In the genomic region with DNA sequence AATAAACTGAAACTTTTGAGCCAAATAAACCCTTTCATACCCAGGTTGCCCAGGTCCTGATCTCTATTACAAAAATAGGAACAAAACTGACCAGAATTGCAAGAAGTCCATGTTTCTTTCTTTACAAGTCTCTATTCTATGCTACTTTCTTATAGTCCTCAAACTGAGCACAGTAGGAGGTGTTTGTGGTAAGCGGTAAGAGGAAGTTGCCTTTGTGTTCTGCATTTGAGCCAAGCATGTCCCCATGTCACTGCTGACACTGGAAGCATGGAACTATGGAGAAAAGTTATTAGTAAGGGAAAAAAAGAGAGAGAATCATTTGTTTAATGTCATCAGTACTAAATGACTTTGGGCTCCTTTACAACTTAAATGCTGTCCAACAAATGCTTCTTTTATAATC, we compare ENCODE assay signal across 24 mouse cellular contexts.
DNase-seq lines count a peak whose midpoint lies in the region; ATAC-seq and TF ChIP-seq lines count a peak whose summit lies in the region.
"Had no signal": no experiment of that assay in that cellular context is flagged by ENCODE, and none has a peak within 500 bp of the region (broad histone marks: within the 10 kb centered on the region; RNA-seq: fewer than 3 reads in every experiment).

No protein-coding gene starts in this region.

- H3K36me3 ChIP-seq in MEL (ENCODE audit: control insufficient read depth in 1 of 2, insufficient read depth in 2 of 2, low read length in 2 of 2) = no peaks in the 10 kb centered on the region
- H3K36me3 ChIP-seq in kidney, embryonic 14.5 days (ENCODE audit: control insufficient read depth, insufficient read depth, low read length) = no peaks in the 10 kb centered on the region
- H3K36me3 ChIP-seq in forebrain, embryonic 11.5 days (ENCODE audit: control insufficient read depth, insufficient read depth, low read length) = no peaks in the 10 kb centered on the region
- H3K36me3 ChIP-seq: embryonic facial prominence, embryonic 10.5 days; embryonic facial prominence, embryonic 12.5 days; forebrain, embryonic 12.5 days; G1E had no signal

- no peaks in the 10 kb centered on the region for H3K27me3 ChIP-seq in MEL (ENCODE audit: control insufficient read depth in 1 of 2, insufficient read depth in 2 of 2, low read length in 2 of 2)
- no peaks in the 10 kb centered on the region for H3K27me3 ChIP-seq in kidney, embryonic 14.5 days (ENCODE audit: control insufficient read depth, insufficient read depth, low read length)
- no peaks in the 10 kb centered on the region for H3K27me3 ChIP-seq in forebrain, embryonic 11.5 days (ENCODE audit: control insufficient read depth, insufficient read depth, low read length)
- H3K27me3 ChIP-seq: CH12.LX; embryonic facial prominence, embryonic 12.5 days; forebrain, embryonic 12.5 days had no signal

- no peak for TF ChIP-seq CTCF in MEL (IDR thresholded peaks at IDR 0.05 in 2 of 3, conservative IDR thresholded peaks at IDR 0.05 in 1 of 3; ENCODE audit: control insufficient read depth in 1 of 3, insufficient read depth in 1 of 3, low read depth in 2 of 3, low read length in 3 of 3, poor library complexity in 1 of 3, severe bottlenecking in 1 of 3)

- no peak for TF ChIP-seq POLR2A in MEL (IDR thresholded peaks at IDR 0.05; ENCODE audit: control insufficient read depth in 1 of 2, insufficient read depth in 1 of 2, low read depth in 1 of 2, low read length in 2 of 2, poor library complexity in 1 of 2)

- TF ChIP-seq EP300 in MEL (IDR thresholded peaks at IDR 0.05; ENCODE audit: low read depth in 1 of 2, low read length in 2 of 2) = no peak

- WGBS in kidney, embryonic 14.5 days = 98% methylated on average over 1 of the region's 1 CpGs
- WGBS in forebrain, embryonic 11.5 days = 86% methylated on average over 1 of the region's 1 CpGs

- H3K4me3 ChIP-seq in MEL (ENCODE audit: control insufficient read depth in 1 of 2, insufficient read depth in 1 of 2, low read depth in 2 of 2, low read length in 2 of 2) = no peak overlapping the region
- no peak overlapping the region for H3K4me3 ChIP-seq in kidney, embryonic 14.5 days (ENCODE audit: low read length)
- H3K4me3 ChIP-seq in forebrain, embryonic 11.5 days (ENCODE audit: low read depth, low read length) = no peak overlapping the region
- H3K4me3 ChIP-seq: embryonic facial prominence, embryonic 10.5 days; embryonic facial prominence, embryonic 12.5 days; forebrain, embryonic 12.5 days had no signal

- DNase-seq in MEL (ENCODE audit: low read depth, low spot score) (peak; percentile 29), liver (no peak)
- DNase-seq in forebrain, embryonic 11.5 days (ENCODE audit: low spot score) = no peak
- DNase-seq: adrenal gland, adult 2 months; adrenal gland, postnatal 10 days; adrenal gland, postnatal 25 days; B cell, adult 2 months; cerebellum, adult 11 months; cerebellum, adult 18-20 months; cerebellum, adult 8-10 months; cerebellum, adult 9-11 months; cerebellum, postnatal 14 days; cerebellum, postnatal 36 days had no signal

- H3K4me2 ChIP-seq in kidney, embryonic 14.5 days (replicated peaks; ENCODE audit: low read depth, low read length) = no peak overlapping the region
- H3K4me2 ChIP-seq in forebrain, embryonic 11.5 days (ENCODE audit: low read depth, low read length, severe bottlenecking) = no peak overlapping the region
- H3K4me2 ChIP-seq: embryonic facial prominence, embryonic 12.5 days; forebrain, embryonic 12.5 days had no signal

- no peak overlapping the region for H3K27ac ChIP-seq in MEL (ENCODE audit: control insufficient read depth, low read depth, low read length)
- H3K27ac ChIP-seq in kidney, embryonic 14.5 days (ENCODE audit: low read depth, low read length) = no peak overlapping the region
- no peak overlapping the region for H3K27ac ChIP-seq in forebrain, embryonic 11.5 days (ENCODE audit: low read depth, low read length)
- H3K27ac ChIP-seq: embryonic facial prominence, embryonic 10.5 days; embryonic facial prominence, embryonic 12.5 days; forebrain, embryonic 12.5 days had no signal

- H3K4me1 ChIP-seq in MEL (ENCODE audit: control insufficient read depth in 1 of 2, insufficient read depth in 2 of 2, low read length in 2 of 2) = no peaks in the 10 kb centered on the region
- H3K4me1 ChIP-seq in kidney, embryonic 14.5 days (ENCODE audit: control insufficient read depth, insufficient read depth, low read length) = no peaks in the 10 kb centered on the region
- no peaks in the 10 kb centered on the region for H3K4me1 ChIP-seq in forebrain, embryonic 11.5 days (replicated peaks; ENCODE audit: control insufficient read depth, insufficient read depth, low read length)
- H3K4me1 ChIP-seq: embryonic facial prominence, embryonic 10.5 days; embryonic facial prominence, embryonic 12.5 days; forebrain, embryonic 12.5 days had no signal

- no peak for TF ChIP-seq RAD21 in MEL (IDR thresholded peaks at IDR 0.05; ENCODE audit: low read depth, low read length)

- ATAC-seq in granulocyte monocyte progenitor cell, adult 5-6 weeks (replicated peaks; ENCODE audit: poor library complexity, severe bottlenecking) = peak; percentile 85
- peak; percentile 80 for ATAC-seq in megakaryocyte, adult 5-6 weeks (ENCODE audit: poor library complexity, severe bottlenecking)
- ATAC-seq in kidney, embryonic 14.5 days (ENCODE audit: low FRiP score, low TSS enrichment) = no peak
- no peak for ATAC-seq in forebrain, embryonic 11.5 days (replicated peaks; ENCODE audit: low FRiP score)
- ATAC-seq: CD4-positive, CD25-positive, alpha-beta regulatory T cell, adult 4 months; forebrain, embryonic 14.5 days; forebrain, embryonic 16.5 days had no signal

- no peaks in the 10 kb centered on the region for H3K79me2 ChIP-seq in MEL (ENCODE audit: control insufficient read depth, insufficient read depth, low read length, poor library complexity)

- no peak overlapping the region for H3K9ac ChIP-seq in MEL (ENCODE audit: control insufficient read depth, low read depth, low read length, poor library complexity, severe bottlenecking)
- no peak overlapping the region for H3K9ac ChIP-seq in kidney, embryonic 14.5 days (ENCODE audit: low read depth, low read length)
- no peak overlapping the region for H3K9ac ChIP-seq in forebrain, embryonic 11.5 days (ENCODE audit: low read length)
- H3K9ac ChIP-seq: embryonic facial prominence, embryonic 12.5 days; forebrain, embryonic 12.5 days had no signal

- no peaks in the 10 kb centered on the region for H3K9me3 ChIP-seq in MEL (replicated peaks; ENCODE audit: insufficient read depth, low read length)
- no peaks in the 10 kb centered on the region for H3K9me3 ChIP-seq in kidney, embryonic 14.5 days (ENCODE audit: control insufficient read depth, low read length)
- H3K9me3 ChIP-seq in forebrain, embryonic 11.5 days (ENCODE audit: control insufficient read depth, low read length) = no peaks in the 10 kb centered on the region
- H3K9me3 ChIP-seq: embryonic facial prominence, embryonic 10.5 days; forebrain, embryonic 12.5 days had no signal

TF ChIP-seq in MEL, 35 proteins besides CTCF, POLR2A, EP300 and RAD21:
- no peak for TF ChIP-seq POLR2AphosphoS2 (IDR thresholded peaks at IDR 0.05; ENCODE audit: low read length)
- TF ChIP-seq MEF2A (IDR thresholded peaks at IDR 0.05; ENCODE audit: extremely low read depth, insufficient replicate concordance, low read depth, low read length, poor library complexity, severe bottlenecking) = no peak
- TF ChIP-seq ZC3H11A (IDR thresholded peaks at IDR 0.05; ENCODE audit: low read depth, low read length) = no peak

Comparison
In these comparisons a context has a peak if more than half of its experiments do, and no peak if none do; other contexts are left out.
1. ATAC-seq: peak in granulocyte monocyte progenitor cell, adult 5-6 weeks (single experiment) and megakaryocyte, adult 5-6 weeks (single experiment); none in kidney, embryonic 14.5 days (single experiment) and forebrain, embryonic 11.5 days (single experiment).